Mouse (Mus musculus) embryonic stem cell, embryonic (primary cell): ENCODE measurements around the gene Nfkbil1.

Experiments used
- CTCF ChIA-PET, 4 experiments: fragments of 300-600 bp in 2 of 4; fragments of 350-600 bp in 2 of 4; sonication (Branson Sonifier 250); formaldehyde crosslinking; loops; one replicate each; lab custom pipeline; 2022; ENCODE audit warnings: inconsistent platforms in 2 of 4; lab: Charles Lee
- POLR2A ChIA-PET, 4 experiments: fragments of 300-600 bp in 2 of 4; fragments of 350-600 bp in 2 of 4; sonication (Branson Sonifier 250); formaldehyde crosslinking; loops; one replicate each; lab custom pipeline; 2022; ENCODE audit warnings: antibody characterized with exemption in 4 of 4, inconsistent platforms in 1 of 4; lab: Charles Lee

Gene Nfkbil1

GRCm38 (mm10) chr17:35234090-35234489 lies 1.5 kb downstream of the Nfkbil1 start:
- POLR2A ChIA-PET: interaction anchor here (0.6 to 8.9 kb wide), 34 partner anchors 8 to 510 kb away, joined by 3 to 98 read pairs (median 4); partner anchors contain the start of genes Ddx39b (in 2 of the 4), Gm16181 (in 2 of the 4), Prrc2a (in 2 of the 4) and Csnk2b (in 1 of the 4)
- CTCF ChIA-PET: interaction anchor here (0.6 to 11.2 kb wide), 15 partner anchors 20 to 1352 kb away, joined by 3 to 161 read pairs (median 6); partner anchors contain the start of genes Gpank1 (in 1 of the 4) and Prrc2a (in 1 of the 4)

- POLR2A ChIA-PET: interaction anchor here (0.6 to 8.9 kb wide), 41 partner anchors 8 to 511 kb away, joined by 3 to 98 read pairs (median 4); partner anchors contain the start of genes Ddx39b (in 3 of the 4), Gm16181 (in 2 of the 4), Prrc2a (in 2 of the 4) and Abhd16a (in 1 of the 4)
Observed at GRCm38 (mm10) chr17:35233114-35233980, 2.2 kb downstream of the Nfkbil1 start, which contains the start of gene Atp6v1g2. Gene Atp6v1g2, plus strand, starts transcription at chr17:35233660.

GRCm38 (mm10) chr17:35232659-35233058 lies 2.9 kb downstream of the Nfkbil1 start:
- POLR2A ChIA-PET: interaction anchor here (0.7 to 8.9 kb wide), 27 partner anchors 9 to 351 kb away, joined by 3 to 98 read pairs (median 4); partner anchors contain the start of genes Ddx39b (in 3 of the 4), Abhd16a (in 1 of the 4), Cchcr1 (in 1 of the 4) and Csnk2b (in 1 of the 4)
- CTCF ChIA-PET: interaction anchor here (0.6 to 11.2 kb wide), 28 partner anchors 9 to 535 kb away, joined by 3 to 161 read pairs (median 4); partner anchors contain the start of genes Ddx39b (in 2 of the 4), Gm16181 (in 1 of the 4), Ly6g6e (in 1 of the 4) and Prrc2a (in 1 of the 4)

More at GRCm38 (mm10) chr17:35233114-35233980, 2.2 kb downstream of the Nfkbil1 start, which contains the start of gene Atp6v1g2:
- CTCF ChIA-PET: interaction anchor here (0.6 to 11.2 kb wide), 28 partner anchors 8 to 112 kb away, joined by 3 to 161 read pairs (median 5); partner anchors contain the start of genes Ddx39b (in 2 of the 4), Gpank1 (in 1 of the 4) and Prrc2a (in 1 of the 4)

GRCm38 (mm10) chr17:35232043-35232442 lies 3.5 kb downstream of the Nfkbil1 start:
- CTCF ChIA-PET: interaction anchor here (0.6 to 11.2 kb wide), 34 partner anchors 9 to 1045 kb away, joined by 3 to 161 read pairs (median 4); partner anchors contain the start of genes Ddx39b (in 2 of the 4), Gm16181 (in 1 of the 4), Ly6g6e (in 1 of the 4) and Prrc2a (in 1 of the 4)

GRCm38 (mm10) chr17:35231022-35231421 lies 4.6 kb downstream of the Nfkbil1 start:
- ChIA-PET CTCF (interaction anchor here (0.5 to 11.2 kb wide), 24 partner anchors 10 to 962 kb away, joined by 3 to 161 read pairs (median 5); partner anchors contain the start of genes Ddx39b (in 1 of the 4), Gm16181 (in 1 of the 4) and Prrc2a (in 1 of the 4)), POLR2A (interaction anchor here in 3 of 4 experiments (0.7 to 8.9 kb wide), 9 partner anchors 11 to 278 kb away, joined by 3 to 98 read pairs (median 4); partner anchors contain the start of gene Ddx39b (in 2 of the 3))

More at GRCm38 (mm10) chr17:35232043-35232442, 3.5 kb downstream of the Nfkbil1 start:
- POLR2A ChIA-PET: interaction anchor here in 3 of 4 experiments (0.6 to 8.9 kb wide), 24 partner anchors 9 to 351 kb away, joined by 3 to 98 read pairs (median 4); partner anchors contain the start of genes Ddx39b (in 2 of the 3), Abhd16a (in 1 of the 3), Csnk2b (in 1 of the 3) and Gm16181 (in 1 of the 3)

GRCm38 (mm10) chr17:35226561-35227046 lies 9.0 kb downstream of the Nfkbil1 start:
- CTCF ChIA-PET: interaction anchor here (0.6 to 4.7 kb wide), 13 partner anchors 24 to 105 kb away, joined by 3 to 17 read pairs (median 4); partner anchors contain the start of genes Gpank1 (in 1 of the 4), Lst1 (in 1 of the 4) and Tnf (in 1 of the 4)

GRCm38 (mm10) chr17:35225456-35225855 lies 10.1 kb downstream of the Nfkbil1 start:
- ChIA-PET CTCF (interaction anchor here in 3 of 4 experiments (0.8 to 4.7 kb wide), 9 partner anchors 36 to 59 kb away, joined by 3 to 17 read pairs (median 6); partner anchors contain the start of gene Lst1 (in 1 of the 3)), POLR2A (interaction anchor here in 2 of 4 experiments (1.1 to 1.8 kb wide), 3 partner anchors 16 to 57 kb away, joined by 3 to 10 read pairs (median 7); partner anchors contain the start of gene Ddx39b (in 1 of the 2))

More at GRCm38 (mm10) chr17:35226561-35227046, 9.0 kb downstream of the Nfkbil1 start:
- POLR2A ChIA-PET: interaction anchor here in 3 of 4 experiments (0.7 to 1.8 kb wide), 9 partner anchors 15 to 225 kb away, joined by 3 to 7 read pairs (median 4); partner anchors contain the start of genes Ddx39b (in 2 of the 3) and Vars (in 1 of the 3)

GRCm38 (mm10) chr17:35224641-35225040 lies 11.0 kb downstream of the Nfkbil1 start:
- POLR2A ChIA-PET: interaction anchor here in 2 of 4 experiments (0.7 to 5.7 kb wide), 5 partner anchors 17 to 46 kb away, joined by 3 to 36 read pairs (median 3); partner anchors contain the start of gene Ddx39b (in 1 of the 2)
- CTCF ChIA-PET: interaction anchor here (0.6 to 4.7 kb wide), 12 partner anchors 46 to 668 kb away, joined by 3 to 17 read pairs (median 6); no protein-coding TSS in a partner anchor

- ChIA-PET POLR2A (interaction anchor here in 2 of 4 experiments (0.6 to 5.7 kb wide), 5 partner anchors 18 to 116 kb away, joined by 3 to 36 read pairs (median 5); partner anchors contain the start of gene Ddx39b (in 2 of the 2)), CTCF (interaction anchor here in 3 of 4 experiments (1.1 to 4.1 kb wide), 7 partner anchors 36 to 56 kb away, joined by 3 to 25 read pairs (median 6); no protein-coding TSS in a partner anchor)
Observed at GRCm38 (mm10) chr17:35222299-35222698, 13.3 kb downstream of the Nfkbil1 start.

GRCm38 (mm10) chr17:35220156-35220952 lies 15.2 kb downstream of the Nfkbil1 start, which contains the start of gene Gm16181:
Gene Gm16181, plus strand, starts transcription at chr17:35220834.
- CTCF ChIA-PET: interaction anchor here (0.7 to 4.1 kb wide), 14 partner anchors 9 to 54 kb away, joined by 3 to 25 read pairs (median 5); no protein-coding TSS in a partner anchor

GRCm38 (mm10) chr17:35219601-35220041 lies 16.0 kb downstream of the Nfkbil1 start:
- ChIA-PET CTCF (interaction anchor here in 3 of 4 experiments (0.7 to 4.1 kb wide), 10 partner anchors 9 to 1049 kb away, joined by 3 to 25 read pairs (median 6); no protein-coding TSS in a partner anchor), POLR2A (interaction anchor here in 3 of 4 experiments (0.6 to 5.7 kb wide), 18 partner anchors 9 to 614 kb away, joined by 3 to 36 read pairs (median 4); partner anchors contain the start of genes Ddx39b (in 2 of the 3), Atp6v1g2 (in 1 of the 3), Lsm2 (in 1 of the 3) and Lta (in 1 of the 3))

More at GRCm38 (mm10) chr17:35220156-35220952, 15.2 kb downstream of the Nfkbil1 start, which contains the start of gene Gm16181:
- POLR2A ChIA-PET: interaction anchor here (0.6 to 5.7 kb wide), 23 partner anchors 8 to 615 kb away, joined by 3 to 36 read pairs (median 4); partner anchors contain the start of genes Atp6v1g2 (in 2 of the 4), Ddx39b (in 2 of the 4), Lsm2 (in 1 of the 4) and Lta (in 1 of the 4)

- POLR2A ChIA-PET: interaction anchor here in 3 of 4 experiments (0.5 to 5.7 kb wide), 13 partner anchors 14 to 163 kb away, joined by 3 to 36 read pairs (median 4); partner anchors contain the start of genes Ddx39b (in 2 of the 3), Atp6v1g2 (in 1 of the 3) and Tnf (in 1 of the 3)
- CTCF ChIA-PET: interaction anchor here in 3 of 4 experiments (0.5 to 4.1 kb wide), 7 partner anchors 14 to 1048 kb away, joined by 3 to 25 read pairs (median 6); partner anchors contain the start of gene Apom (in 1 of the 3)
Observed at GRCm38 (mm10) chr17:35218516-35219193, 16.9 kb downstream of the Nfkbil1 start.

- ChIA-PET CTCF (interaction anchor here in 1 of 4 experiments (0.5 kb wide), 1 partner anchor 31 kb away, joined by 3 read pairs; no protein-coding TSS in a partner anchor), POLR2A (interaction anchor here in 2 of 4 experiments (0.6 to 1.3 kb wide), 3 partner anchors 28 to 149 kb away, joined by 3 to 5 read pairs (median 3); partner anchors contain the start of gene Ddx39b (in 1 of the 2))
Observed at GRCm38 (mm10) chr17:35213071-35213470, 22.5 kb downstream of the Nfkbil1 start.

- CTCF ChIA-PET: interaction anchor here in 3 of 4 experiments (0.8 to 1.1 kb wide), 4 partner anchors 9 to 42 kb away, joined by 3 to 4 read pairs (median 3); no protein-coding TSS in a partner anchor
Observed at GRCm38 (mm10) chr17:35210593-35210992, 25.0 kb downstream of the Nfkbil1 start.

More at GRCm38 (mm10) chr17:35210593-35210992, 25.0 kb downstream of the Nfkbil1 start:
- POLR2A ChIA-PET: interaction anchor here in 1 of 4 experiments (0.8 to 1.7 kb wide), 2 partner anchors 16 to 42 kb away, joined by 3 to 4 read pairs; partner anchors contain the start of gene Ltb
